Mouse (Mus musculus): Measurements from ENCODE around the gene Gm10118.

GRCm38 (mm10) chr10:63894612-63895011 lies 32.6 kb downstream of the Gm10118 start:
- no peak for TF ChIP-seq HCFC1 (IDR thresholded peaks at IDR 0.05; ENCODE audit: borderline replicate concordance, insufficient read depth, low read length)
- no peak for TF ChIP-seq CHD2 (IDR thresholded peaks at IDR 0.05; ENCODE audit: low read depth, low read length)

Data from ES-E14 (cell line).